Mouse (Mus musculus): Measurements from ENCODE around the gene Six3. TPM values are rescaled to one million over a fixed set of nuclear protein-coding genes. Genes with fewer than 3 reads are reported as not detected.

Six3 gene
- polyA plus RNA-seq, 1 experiment from 2014 or later = 19.8 TPM

GRCm38 (mm10) chr17:85630296-85631050 lies 17.1 kb downstream of the Six3 start:
- H3K9ac ChIP-seq (replicated peaks) = no peak overlapping the region
- ATAC-seq (ENCODE audit: low FRiP score, low read depth) = no peak

GRCm38 (mm10) chr17:85631106-85631505 lies 17.7 kb downstream of the Six3 start:
- ATAC-seq (ENCODE audit: low FRiP score, low read depth) = no peak
- Histone ChIP-seq H3K9ac (replicated peaks) (no peak overlapping the region), H3K4me1 (peaks cover 19% of the 10 kb centered on the region; the same call in 1 of the 2 replicates), H3K27ac (replicated peaks) (no peak overlapping the region), H3K9me3 (no peaks in the 10 kb centered on the region), H3K4me3 (no peak overlapping the region), H3K27me3 (peaks cover 83% of the 10 kb centered on the region), H3K4me2 (replicated peaks) (no peak overlapping the region), H3K36me3 (no peaks in the 10 kb centered on the region)
- WGBS = 61% methylated on average over 5 of the region's 5 CpGs

More at GRCm38 (mm10) chr17:85630296-85631050, 17.1 kb downstream of the Six3 start:
- Histone ChIP-seq H3K27me3 (peaks cover 89% of the 10 kb centered on the region), H3K4me1 (peaks cover 19% of the 10 kb centered on the region; the same call in 1 of the 2 replicates), H3K9me3 (no peaks in the 10 kb centered on the region), H3K27ac (replicated peaks) (no peak overlapping the region), H3K4me3 (no peak overlapping the region), H3K4me2 (replicated peaks) (no peak overlapping the region), H3K36me3 (no peaks in the 10 kb centered on the region)
- 55% methylated on average over 22 of the region's 22 CpGs for WGBS

- under 1% methylated on average over 12 of the region's 13 CpGs for WGBS
- Histone ChIP-seq H3K36me3 (no peaks in the 10 kb centered on the region), H3K27me3 (peaks cover 76% of the 10 kb centered on the region), H3K9me3 (no peaks in the 10 kb centered on the region), H3K9ac (replicated peaks) (no peak overlapping the region), H3K27ac (replicated peaks) (no peak overlapping the region), H3K4me3 (no peak overlapping the region), H3K4me2 (replicated peaks) (no peak overlapping the region), H3K4me1 (peaks cover 13% of the 10 kb centered on the region; the same call in 1 of the 2 replicates)
- ATAC-seq (ENCODE audit: low FRiP score, low read depth) = no peak
These were observed 20.2 kb downstream of the Six3 start for GRCm38 (mm10) chr17:85633619-85634018.

- Histone ChIP-seq H3K27me3 (peaks cover 70% of the 10 kb centered on the region), H3K36me3 (no peaks in the 10 kb centered on the region)
- 73% methylated on average over 5 of the region's 6 CpGs for WGBS
These were observed 24.5 kb downstream of the Six3 start for GRCm38 (mm10) chr17:85637876-85638275.

GRCm38 (mm10) chr17:85645312-85645711 lies 31.9 kb downstream of the Six3 start:
- H3K36me3 ChIP-seq = no peaks in the 10 kb centered on the region
- no peak overlapping the region; the same call in 1 of the 2 replicates for H3K27ac ChIP-seq (replicated peaks)
- WGBS = 8% methylated on average over 8 of the region's 12 CpGs
- peaks cover 82% of the 10 kb centered on the region for H3K27me3 ChIP-seq
- peak overlapping the region; percentile 37 for H3K4me3 ChIP-seq
- peaks cover 14% of the 10 kb centered on the region for H3K4me1 ChIP-seq
- no peak overlapping the region; the same call in 1 of the 2 replicates for H3K9ac ChIP-seq (replicated peaks)
- ATAC-seq (ENCODE audit: low FRiP score, low read depth) = peak; percentile 24; the same call in 1 of the 2 replicates
- H3K4me2 ChIP-seq (replicated peaks) = peak overlapping the region; percentile 66
- H3K9me3 ChIP-seq = no peaks in the 10 kb centered on the region

More at GRCm38 (mm10) chr17:85637876-85638275, 24.5 kb downstream of the Six3 start:
- Histone ChIP-seq H3K27ac (replicated peaks) (no peak overlapping the region), H3K4me2 (replicated peaks) (no peak overlapping the region), H3K9me3 (no peaks in the 10 kb centered on the region), H3K4me1 (no peaks in the 10 kb centered on the region), H3K4me3 (no peak overlapping the region), H3K9ac (replicated peaks) (no peak overlapping the region)
- no peak for ATAC-seq (ENCODE audit: low FRiP score, low read depth)

- 1% methylated on average over 36 of the region's 36 CpGs for WGBS
- H3K4me2 ChIP-seq (replicated peaks) = peak overlapping the region; percentile 66
- no peak overlapping the region; the same call in 1 of the 2 replicates for H3K27ac ChIP-seq (replicated peaks)
- peak; percentile 78 for ATAC-seq (ENCODE audit: low FRiP score, low read depth)
- no peaks in the 10 kb centered on the region for H3K9me3 ChIP-seq
- H3K4me3 ChIP-seq = peak overlapping the region; percentile 37
- H3K9ac ChIP-seq (replicated peaks) = no peak overlapping the region; the same call in 1 of the 2 replicates
- peaks cover 80% of the 10 kb centered on the region for H3K27me3 ChIP-seq
- H3K4me1 ChIP-seq = peaks cover 14% of the 10 kb centered on the region
- H3K36me3 ChIP-seq = no peaks in the 10 kb centered on the region
These were observed 32.6 kb downstream of the Six3 start for GRCm38 (mm10) chr17:85645718-85646665.

- Histone ChIP-seq H3K9ac (replicated peaks) (no peak overlapping the region), H3K4me2 (replicated peaks) (no peak overlapping the region), H3K9me3 (no peaks in the 10 kb centered on the region), H3K36me3 (no peaks in the 10 kb centered on the region), H3K4me1 (no peaks in the 10 kb centered on the region), H3K27ac (replicated peaks) (no peak overlapping the region), H3K27me3 (peaks cover 49% of the 10 kb centered on the region), H3K4me3 (no peak overlapping the region)
- ATAC-seq (ENCODE audit: low FRiP score, low read depth) = no peak
- WGBS = 84% methylated on average over 1 of the region's 1 CpGs
These were observed 46.6 kb downstream of the Six3 start for GRCm38 (mm10) chr17:85660016-85660415.

GRCm38 (mm10) chr17:85661521-85661920 lies 48.1 kb downstream of the Six3 start:
- Histone ChIP-seq H3K4me1 (no peaks in the 10 kb centered on the region), H3K36me3 (no peaks in the 10 kb centered on the region), H3K27me3 (peaks cover 61% of the 10 kb centered on the region), H3K4me2 (replicated peaks) (no peak overlapping the region), H3K27ac (replicated peaks) (no peak overlapping the region), H3K9ac (replicated peaks) (no peak overlapping the region), H3K4me3 (no peak overlapping the region), H3K9me3 (no peaks in the 10 kb centered on the region)
- 84% methylated on average over 5 of the region's 5 CpGs for WGBS
- no peak for ATAC-seq (ENCODE audit: low FRiP score, low read depth)

GRCm38 (mm10) chr17:85664202-85664601 lies 50.8 kb downstream of the Six3 start:
- no peaks in the 10 kb centered on the region for H3K9me3 ChIP-seq
- 45% methylated on average over 2 of the region's 2 CpGs for WGBS
- no peaks in the 10 kb centered on the region for H3K36me3 ChIP-seq
- H3K9ac ChIP-seq (replicated peaks) = no peak overlapping the region
- H3K27ac ChIP-seq (replicated peaks) = no peak overlapping the region
- peaks cover 68% of the 10 kb centered on the region for H3K27me3 ChIP-seq
- H3K4me1 ChIP-seq = no peaks in the 10 kb centered on the region
- peak overlapping the region; percentile 55 for H3K4me2 ChIP-seq (replicated peaks)
- H3K4me3 ChIP-seq = no peak overlapping the region
- ATAC-seq (ENCODE audit: low FRiP score, low read depth) = no peak

GRCm38 (mm10) chr17:85664618-85665320 lies 51.4 kb downstream of the Six3 start:
- peak overlapping the region; percentile 55 for H3K4me2 ChIP-seq (replicated peaks)
- H3K27me3 ChIP-seq = peaks cover 63% of the 10 kb centered on the region
- no peak overlapping the region for H3K27ac ChIP-seq (replicated peaks)
- H3K9me3 ChIP-seq = no peaks in the 10 kb centered on the region
- no peaks in the 10 kb centered on the region for H3K36me3 ChIP-seq
- WGBS = 1% methylated on average over 20 of the region's 20 CpGs
- ATAC-seq (ENCODE audit: low FRiP score, low read depth) = peak; percentile 68
- no peaks in the 10 kb centered on the region for H3K4me1 ChIP-seq
- H3K4me3 ChIP-seq = peak overlapping the region; percentile 36
- 0 out of 2 replicates have a peak overlapping the region, but pooled peaks have one; percentile 41 for H3K9ac ChIP-seq (replicated peaks)

All from midbrain, embryonic 12.5 days (tissue).